ENCODE assay signal across 9 mouse cellular contexts in the genomic region with DNA sequence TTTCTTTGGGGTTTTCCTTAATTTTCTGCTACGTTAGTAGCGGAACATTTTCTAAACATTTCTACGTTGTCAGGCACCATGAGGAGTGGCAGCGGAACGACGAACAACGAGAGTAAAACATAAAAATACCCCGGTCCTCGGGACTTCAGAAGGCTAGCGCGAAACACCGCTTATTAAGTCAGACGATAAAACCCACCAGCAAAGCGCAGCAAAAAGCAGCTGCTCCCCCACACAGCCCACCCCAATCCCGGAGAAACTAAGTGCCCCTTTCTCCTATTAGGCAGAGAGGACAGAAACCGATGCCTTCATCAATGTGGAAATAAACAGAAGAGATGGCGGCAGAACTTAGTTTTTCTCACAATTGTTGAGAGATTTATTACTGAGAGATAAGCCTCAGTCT. TPM values are rescaled to one million over a fixed set of nuclear protein-coding genes. Genes with fewer than 3 reads are reported as not detected.
DNase-seq lines count a peak whose midpoint lies in the region; ATAC-seq lines count a peak whose summit lies in the region.
"Had no signal": no experiment of that assay in that cellular context is flagged by ENCODE, and none has a peak within 500 bp of the region (broad histone marks: within the 10 kb centered on the region; RNA-seq: fewer than 3 reads in every experiment).

No protein-coding gene starts in this region.

- ATAC-seq in CD4-positive, CD25-positive, alpha-beta regulatory T cell, adult 4 months, result no peak
- ATAC-seq in megakaryocyte, adult 5-6 weeks (ENCODE audit: poor library complexity, severe bottlenecking), result no peak
- no peak for ATAC-seq in limb, embryonic 11.5 days (ENCODE audit: insufficient number of reproducible peaks, low FRiP score, low TSS enrichment, low read depth)
- ATAC-seq in stomach, embryonic 15.5 days (ENCODE audit: insufficient read depth, low FRiP score, low read depth), result no peak

- peaks cover 75% of the 10 kb centered on the region for H3K27me3 ChIP-seq in megakaryocyte, embryonic 14.5 days (replicated peaks)
- peaks cover 50% of the 10 kb centered on the region for H3K27me3 ChIP-seq in limb, embryonic 11.5 days (ENCODE audit: control insufficient read depth, insufficient read depth, low read length)
- H3K27me3 ChIP-seq in stomach, embryonic 15.5 days (replicated peaks), result peaks cover 49% of the 10 kb centered on the region

- H3K4me3 ChIP-seq in megakaryocyte, embryonic 14.5 days (replicated peaks), result peak overlapping the region; percentile 57
- no peak overlapping the region for H3K4me3 ChIP-seq in limb, embryonic 11.5 days (ENCODE audit: low read depth, low read length)
- H3K4me3 ChIP-seq in stomach, embryonic 15.5 days (replicated peaks), result peak overlapping the region; percentile 8; the same call in 1 of the 2 replicates

- peak; percentile 12 for DNase-seq in CD4-positive, CD25-positive, alpha-beta regulatory T cell, adult 2 months (ENCODE audit: low read depth, low spot score)
- peak; percentile 48 for DNase-seq in limb, embryonic 11.5 days (ENCODE audit: low spot score)
- no peak for DNase-seq in spleen, adult 12 weeks (ENCODE audit: low spot score)
- DNase-seq in adrenal gland, postnatal 4 days (ENCODE audit: low spot score in 2 of 2), result no peak

- WGBS in limb, embryonic 11.5 days, result 1% methylated on average over 17 of the region's 17 CpGs
- 3% methylated on average over 17 of the region's 17 CpGs for WGBS in stomach, embryonic 15.5 days

- H3K36me3 ChIP-seq in megakaryocyte, embryonic 14.5 days (replicated peaks; ENCODE audit: low read length), result no peaks in the 10 kb centered on the region
- H3K36me3 ChIP-seq in limb, embryonic 11.5 days (ENCODE audit: control insufficient read depth, insufficient read depth, low read length), result no peaks in the 10 kb centered on the region
- no peaks in the 10 kb centered on the region for H3K36me3 ChIP-seq in stomach, embryonic 15.5 days

- no peak overlapping the region for H3K27ac ChIP-seq in limb, embryonic 11.5 days (replicated peaks; ENCODE audit: low read depth, low read length)
- no peak overlapping the region for H3K27ac ChIP-seq in stomach, embryonic 15.5 days

- H3K9me3 ChIP-seq in megakaryocyte, embryonic 14.5 days, result no peaks in the 10 kb centered on the region
- H3K9me3 ChIP-seq in limb, embryonic 11.5 days (ENCODE audit: control insufficient read depth, low read length), result no peaks in the 10 kb centered on the region
- H3K9me3 ChIP-seq in stomach, embryonic 15.5 days, result no peaks in the 10 kb centered on the region

- peaks cover 24% of the 10 kb centered on the region for H3K4me1 ChIP-seq in megakaryocyte, embryonic 14.5 days
- H3K4me1 ChIP-seq in limb, embryonic 11.5 days (ENCODE audit: control insufficient read depth, insufficient read depth, low read length), result no peaks in the 10 kb centered on the region; the same call in 1 of the 2 replicates
- H3K4me1 ChIP-seq in stomach, embryonic 15.5 days, result no peaks in the 10 kb centered on the region

- H3K4me2 ChIP-seq in limb, embryonic 11.5 days (ENCODE audit: low read depth, severe bottlenecking), result no peak overlapping the region
- H3K4me2 ChIP-seq in stomach, embryonic 15.5 days, result peak overlapping the region; percentile 27; the same call in 1 of the 2 replicates

- H3K9ac ChIP-seq in limb, embryonic 11.5 days (ENCODE audit: low read length), result no peak overlapping the region
- no peak overlapping the region for H3K9ac ChIP-seq in stomach, embryonic 15.5 days

RNA-seq across cellular contexts. Expression of gene Olig3, which starts 6.5 kb away (rescaled TPM):
- polyA plus RNA-seq in CD4-positive, CD25-positive, alpha-beta regulatory T cell, adult 4 months (2017; shearing (Covaris generic)), result not detected
- polyA plus RNA-seq in megakaryocyte, embryonic 14.5 days (2012; ENCODE audit: insufficient read depth, low replicate concordance), result not detected in 2 replicates
- not detected in 2 replicates for total RNA-seq in megakaryocyte, adult 5-6 weeks (2015)
- not detected in 2 replicates for total RNA-seq in megakaryocyte, adult 5-6 weeks (2017)
- not detected in 2 replicates for polyA plus RNA-seq in limb, embryonic 11.5 days (2014; fragmentation: Nextera tagmentation; extraction: Ambion mirVana)
- 0.06 TPM in 1 of 2 replicates, not detected in the other for polyA plus RNA-seq in stomach, embryonic 15.5 days (2015; fragmentation: Nextera tagmentation; extraction: Ambion mirVana)
- total RNA-seq in adrenal gland, postnatal 4 days (2021), result not detected
- total RNA-seq: left cerebral cortex, adult 18-20 months had no signal

Comparison
In these comparisons a context has a peak if more than half of its experiments do, and no peak if none do; other contexts are left out.
1. DNase-seq: peak in CD4-positive, CD25-positive, alpha-beta regulatory T cell, adult 2 months (single experiment) and limb, embryonic 11.5 days (single experiment); none in spleen, adult 12 weeks (single experiment) and adrenal gland, postnatal 4 days (0 of 2).